Mouse (Mus musculus) C2C12 (cell line): ENCODE measurements at regions not wholly inside any gene's neighbourhood (a gene's known extent, or its start where the extent isn't known, plus 50 kb on each side); places are given as distances from the start of the nearest gene placed in this dataset.

Source experiments
- CEBPB ChIP-seq: IDR thresholded peaks from one replicate; pipeline ENCODE4 v1.6.1; 2011; ENCODE audit warnings: low read depth, mild to moderate bottlenecking, control low read depth, moderate library complexity
- CTCF ChIP-seq: IDR thresholded peaks from one replicate; pipeline ENCODE4 v1.5.1; 2011; ENCODE audit not compliant: control insufficient read depth, insufficient read depth, insufficient read length
- FOSL1 ChIP-seq: IDR thresholded peaks from one replicate; pipeline ENCODE4 v1.8.0; 2011; ENCODE audit warnings: mild to moderate bottlenecking, low read length; ENCODE audit not compliant: poor library complexity, insufficient read depth, severe bottlenecking
- MAX ChIP-seq: IDR thresholded peaks from one replicate; pipeline ENCODE4 v1.6.1; 2011; ENCODE audit warnings: mild to moderate bottlenecking, control low read depth
- MYOG ChIP-seq: IDR thresholded peaks from one replicate; pipeline ENCODE4 v1.6.1; 2011; ENCODE audit not compliant: control insufficient read depth, insufficient read length; ENCODE audit errors: extremely low read depth
- USF1 ChIP-seq: IDR thresholded peaks from one replicate; pipeline ENCODE4 v1.6.1; 2011; ENCODE audit warnings: low read depth, mild to moderate bottlenecking, control low read depth, moderate library complexity

DNA sequence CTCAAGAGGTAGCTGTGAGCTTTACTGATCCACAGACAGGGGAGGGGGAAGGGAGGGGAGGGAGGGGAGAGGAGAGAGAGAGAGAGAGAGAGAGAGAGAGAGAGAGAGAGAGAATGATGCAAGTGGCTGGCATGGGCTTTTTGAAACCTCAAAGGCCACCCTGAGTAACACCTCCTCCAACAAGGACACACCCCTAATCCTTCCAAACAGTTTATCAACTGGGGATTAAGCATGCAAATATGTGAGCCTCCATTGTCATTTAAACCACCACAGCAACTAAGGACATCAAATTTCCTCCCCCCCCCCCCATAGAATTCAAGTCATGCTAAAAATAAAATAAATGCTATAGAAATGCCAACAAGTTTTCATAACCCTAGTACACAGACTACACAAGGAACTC lies 101.9 kb downstream of the Elovl4 start:
- TF ChIP-seq FOSL1, result no peak
- TF ChIP-seq MAX, result no peak
- TF ChIP-seq CTCF, result no peak
- no peak for TF ChIP-seq CEBPB
- TF ChIP-seq MYOG, result no peak
- no peak for TF ChIP-seq USF1
